Mouse (Mus musculus) gastrocnemius, postnatal 14 days (tissue): Measurements from ENCODE around the gene Lnx2. TPM values are rescaled to one million over a fixed set of nuclear protein-coding genes. Genes with fewer than 3 reads are reported as not detected.

ENCODE experiments used
- DNase-seq: peaks from one replicate; pipeline ENCODE4 v3.0.0; 2021; ENCODE audit warnings: mixed read lengths
- intact Hi-C: fragments of 180-260 bp; cut with DNase I; formaldehyde crosslinking; loops from one replicate; pipeline ENCODE4 v1.15.1; 2025; ENCODE audit warnings: low total_unique reads
- total RNA-seq, 2 experiments: library from RNA; stranded (reverse); gene quantifications; 2 replicates each; pipeline ENCODE4 v1.2.3; 2021

Lnx2 gene
- total RNA-seq, 2 experiments from 2014 or later = 5.6 to 5.9 TPM

- DNase-seq = no peak
- intact Hi-C loops = no loop called here
Observed at GRCm38 (mm10) chr5:147054747-147055270, 21.6 kb downstream of the Lnx2 start.

- DNase-seq = no peak
- intact Hi-C loops = no loop called here
Observed at GRCm38 (mm10) chr5:147054328-147054727, 22.1 kb downstream of the Lnx2 start.

DNA sequence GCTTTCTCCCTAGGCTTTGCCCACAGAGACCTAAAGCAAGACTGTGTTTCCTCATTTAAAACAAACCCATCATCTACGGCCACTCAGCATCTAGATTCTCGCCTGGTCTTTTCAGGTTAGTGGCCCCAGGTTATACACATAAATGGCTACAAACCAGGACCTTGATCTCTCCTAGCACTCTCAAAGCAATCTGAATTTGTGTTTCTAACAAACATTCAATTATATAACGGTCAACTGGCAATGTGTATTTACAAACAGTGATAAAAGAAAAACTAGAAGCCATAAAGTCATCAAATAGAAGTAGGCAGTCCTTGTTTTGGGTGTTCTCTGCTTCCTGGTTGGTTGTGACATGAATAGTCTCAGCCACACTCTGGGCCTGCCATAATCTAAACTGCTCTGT is 22.9 kb downstream of the Lnx2 start:
- no peak for DNase-seq
- intact Hi-C loops = no loop called here

DNA sequence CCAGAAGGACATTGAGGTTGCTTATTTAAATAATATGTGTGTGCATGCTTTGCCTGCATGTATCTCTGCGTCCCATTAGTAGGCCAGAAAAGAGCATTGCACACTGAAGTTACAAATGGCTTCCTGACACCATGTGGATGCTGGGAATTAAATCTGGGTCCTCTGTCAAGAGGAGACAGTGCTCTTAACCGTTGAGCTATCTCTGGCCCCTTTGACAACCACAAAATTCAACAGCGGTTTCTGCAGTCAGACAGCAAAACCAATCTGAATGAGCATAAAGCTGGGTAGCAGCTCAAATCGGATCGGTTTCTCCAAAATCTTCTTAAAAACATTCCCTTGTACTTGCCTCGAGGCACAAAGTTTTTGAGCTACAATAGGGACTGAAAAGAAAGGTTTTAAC is 23.3 kb downstream of the Lnx2 start:
- intact Hi-C loops = no loop called here
- DNase-seq = no peak

DNA sequence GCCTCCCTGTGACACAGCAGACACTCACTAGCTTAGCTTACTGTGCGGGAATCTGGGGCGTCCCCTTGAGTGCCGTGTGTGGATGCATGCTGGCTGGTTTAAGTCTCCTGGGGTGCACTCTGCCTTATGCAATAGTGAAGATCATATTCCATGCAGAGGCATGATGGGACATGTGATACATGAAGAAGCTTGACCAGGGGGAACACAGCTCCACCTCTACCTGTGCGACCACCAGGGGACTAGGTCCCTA is 24.2 kb downstream of the Lnx2 start:
- DNase-seq = no peak
- intact Hi-C loops = no loop called here

GRCm38 (mm10) chr5:147051500-147052308 is 24.7 kb downstream of the Lnx2 start:
- intact Hi-C loops = no loop called here
- no peak for DNase-seq

GRCm38 (mm10) chr5:147050816-147051499 is 25.4 kb downstream of the Lnx2 start:
- DNase-seq = no peak

GRCm38 (mm10) chr5:147049544-147050209 is 26.7 kb downstream of the Lnx2 start:
- intact Hi-C loops = no loop called here

More at GRCm38 (mm10) chr5:147050816-147051499, 25.4 kb downstream of the Lnx2 start:
- intact Hi-C loops = no loop called here

GRCm38 (mm10) chr5:147045929-147046328 is 30.5 kb downstream of the Lnx2 start:
- intact Hi-C loops = no loop called here
- no peak for DNase-seq

More at GRCm38 (mm10) chr5:147049544-147050209, 26.7 kb downstream of the Lnx2 start:
- DNase-seq = no peak

- intact Hi-C loops = no loop called here
- DNase-seq = no peak
Observed at GRCm38 (mm10) chr5:147045311-147045710, 31.1 kb downstream of the Lnx2 start.

DNA sequence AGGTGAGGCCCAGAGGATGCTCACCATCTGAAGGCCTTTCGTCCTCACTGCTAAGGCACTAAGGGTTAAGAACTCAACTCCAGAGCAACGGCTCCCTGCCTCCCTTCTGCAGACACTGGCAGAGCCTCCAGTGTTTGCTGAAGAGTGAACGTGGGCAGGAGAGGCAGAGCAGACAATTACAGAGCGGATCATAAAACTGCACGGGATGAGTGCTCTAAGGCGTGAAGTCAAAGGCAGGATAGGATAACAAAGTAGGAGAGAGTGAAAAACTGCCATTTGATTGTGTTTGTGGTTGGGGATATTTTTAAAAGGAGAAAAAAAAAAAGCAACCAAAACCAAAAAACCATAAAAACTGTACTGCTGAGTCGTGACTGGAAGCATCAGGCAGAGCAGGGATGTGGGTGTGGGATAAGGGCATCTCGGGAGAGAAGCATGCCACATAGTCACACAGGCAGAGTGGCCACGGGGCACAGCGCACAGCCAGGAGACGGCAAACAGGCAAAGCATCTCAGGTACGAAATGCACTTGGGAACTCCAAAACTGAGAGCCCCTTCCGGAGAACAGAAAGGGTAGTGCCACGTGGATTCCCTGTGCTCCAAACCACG is 33.0 kb downstream of the Lnx2 start:
- peak; percentile 1 for DNase-seq
- intact Hi-C loops = no loop called here

DNA sequence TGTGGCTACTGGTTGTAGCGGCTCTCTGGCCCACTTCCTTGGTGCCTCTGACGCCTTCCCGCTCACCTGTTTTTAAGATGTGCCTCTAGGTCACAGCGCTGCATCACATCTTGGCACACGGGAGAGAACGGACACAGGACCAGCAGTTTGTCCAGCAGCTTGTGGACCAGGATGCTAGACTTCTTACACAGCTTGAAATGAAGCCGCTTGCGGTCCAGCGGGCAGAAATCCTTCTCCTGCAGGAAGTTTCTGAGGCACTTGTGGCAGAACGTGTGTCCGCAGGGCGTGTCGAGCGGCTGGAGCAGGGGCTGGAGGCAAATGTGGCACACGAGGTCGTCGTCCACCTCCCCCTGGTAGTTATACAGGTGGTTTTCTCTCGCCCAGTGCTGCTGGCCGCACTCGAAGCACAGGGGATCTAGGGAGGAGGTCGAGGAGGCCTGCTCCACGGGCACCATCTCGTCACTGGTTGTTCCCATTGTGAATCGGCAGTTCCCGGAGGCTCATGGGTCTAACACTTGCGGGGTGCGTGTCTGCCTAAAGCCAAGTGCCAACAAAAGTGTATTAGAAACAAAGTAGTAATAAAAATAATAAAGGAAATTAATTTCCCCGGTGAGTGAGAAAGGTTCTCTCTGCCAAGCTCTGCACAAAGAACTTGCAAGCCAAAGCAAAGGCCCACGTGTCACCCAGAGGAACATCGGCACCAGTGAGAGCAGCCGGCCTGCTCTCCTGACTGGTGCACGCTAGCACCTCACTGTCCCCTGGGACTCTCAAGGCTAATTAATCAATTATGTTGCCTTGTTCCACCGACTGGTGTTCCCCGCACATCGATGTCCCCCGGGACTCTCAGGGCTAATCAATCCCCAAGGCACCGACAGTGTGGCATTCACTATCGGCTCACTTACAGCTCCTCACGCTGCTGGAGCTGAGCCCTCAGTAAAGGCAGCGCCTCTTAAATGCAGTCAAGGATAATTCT is 34.1 kb downstream of the Lnx2 start:
- intact Hi-C loops = no loop called here
- DNase-seq = peak; percentile 3

DNA sequence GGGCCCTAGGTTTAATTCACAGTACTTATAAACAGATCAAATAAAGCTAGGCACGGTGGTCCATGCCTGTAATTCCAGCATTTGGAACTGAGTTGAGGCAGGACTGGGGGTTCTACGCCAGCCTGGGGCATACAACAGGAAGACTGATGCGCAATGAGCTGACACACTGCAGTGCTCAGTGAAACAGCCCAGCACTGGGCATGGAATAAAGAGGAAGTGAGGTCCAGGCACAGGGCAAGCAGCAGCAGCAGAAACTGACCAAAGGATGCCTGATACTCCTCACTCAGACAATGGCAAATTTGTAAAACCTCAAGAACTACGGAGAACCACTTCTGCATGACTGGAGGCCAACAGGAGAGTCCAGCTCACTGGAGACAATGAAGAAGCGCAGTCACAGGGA is 37.0 kb downstream of the Lnx2 start:
- no peak for DNase-seq
- intact Hi-C loops = no loop called here

DNA sequence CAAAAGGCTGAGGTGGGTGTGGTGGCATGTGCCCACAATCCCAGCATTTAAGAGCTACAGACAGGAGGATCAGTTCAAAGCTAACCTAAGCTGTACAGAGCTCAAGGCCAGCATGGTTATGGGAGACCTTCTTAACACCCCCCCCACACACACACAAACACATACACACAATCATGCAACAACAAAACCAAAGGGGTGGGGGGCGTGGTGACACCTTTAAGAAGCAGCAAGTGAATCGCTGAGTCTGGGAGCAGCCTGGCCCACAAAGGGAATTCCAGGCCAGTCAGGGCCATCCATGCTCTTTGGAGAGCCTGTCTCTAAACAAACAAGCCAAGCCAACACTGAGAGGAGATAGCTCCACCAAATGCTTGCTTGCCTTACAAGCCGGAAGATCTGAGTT is 38.8 kb downstream of the Lnx2 start:
- no peak for DNase-seq
- intact Hi-C loops = no loop called here

DNA sequence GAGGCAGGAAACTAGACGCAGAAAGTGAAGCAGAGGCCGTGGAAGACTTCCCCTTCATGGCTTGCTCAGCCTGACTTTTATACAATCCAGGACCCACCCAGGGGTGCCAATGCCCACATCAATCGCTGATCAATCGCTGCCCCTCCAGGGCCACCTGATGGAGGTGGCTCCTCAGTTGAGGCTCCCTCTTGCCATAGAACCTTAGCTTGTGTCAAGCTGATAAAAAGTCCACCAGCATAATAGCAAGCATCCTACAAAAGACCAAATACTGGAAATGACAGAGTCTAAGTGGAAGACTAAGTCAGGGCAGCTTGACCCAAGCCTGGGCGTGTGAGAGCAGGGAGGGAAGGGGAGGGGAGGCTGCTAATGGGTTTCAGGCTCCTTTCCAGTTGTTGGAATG is 39.7 kb downstream of the Lnx2 start:
- intact Hi-C loops = no loop called here
- DNase-seq = no peak

DNA sequence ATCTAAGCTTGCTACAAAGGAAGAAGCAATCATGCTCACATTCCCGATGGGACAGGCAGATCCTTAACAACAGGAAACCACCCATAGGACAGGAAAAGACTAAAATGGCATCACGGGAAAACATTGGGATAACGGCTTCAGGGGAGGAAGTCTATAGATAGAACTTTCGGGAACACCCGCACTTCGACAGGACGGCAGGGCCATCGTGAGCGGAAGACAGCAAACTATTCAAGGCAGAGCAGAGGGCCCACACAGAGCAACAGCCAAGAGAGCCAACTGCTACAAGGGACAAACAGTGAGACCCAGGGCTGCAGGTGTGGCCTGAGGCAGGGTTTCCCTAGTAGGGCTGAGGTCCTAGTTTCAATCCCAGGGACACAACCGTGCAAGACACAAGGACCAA is 40.4 kb downstream of the Lnx2 start:
- no peak for DNase-seq
- intact Hi-C loops = no loop called here

DNA sequence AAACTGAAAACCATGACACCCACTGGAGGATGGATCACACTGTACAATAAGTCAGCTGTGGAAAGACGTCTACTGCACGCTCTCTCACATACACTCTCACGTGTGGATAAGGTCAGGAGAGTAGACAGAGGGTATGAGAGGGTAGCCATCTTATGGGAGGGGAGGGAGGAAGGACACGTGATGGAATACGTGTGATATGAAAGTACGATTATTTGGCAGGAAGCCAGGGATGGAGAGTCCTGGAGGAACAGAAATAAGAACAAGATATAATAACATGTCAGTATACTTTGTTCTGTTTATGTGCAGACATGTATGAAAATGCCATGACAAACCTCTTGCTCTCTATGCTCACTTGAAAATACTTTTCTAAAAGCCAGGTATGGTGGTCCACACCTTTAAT is 41.1 kb downstream of the Lnx2 start:
- intact Hi-C loops = no loop called here
- DNase-seq = no peak

- intact Hi-C loops = no loop called here
- no peak for DNase-seq
Observed at GRCm38 (mm10) chr5:147034283-147034682, 42.1 kb downstream of the Lnx2 start.

GRCm38 (mm10) chr5:147033155-147033554 is 43.2 kb downstream of the Lnx2 start:
- intact Hi-C loops = no loop called here
- peak; percentile 56 for DNase-seq
